Mouse (Mus musculus) adrenal gland, postnatal 14 days (tissue): Measurements from ENCODE around the gene Mmd2. TPM values are rescaled to one million over a fixed set of nuclear protein-coding genes. Genes with fewer than 3 reads are reported as not detected.
A peak's percentile ranks its signal among the peaks of the same experiment; 100 is the strongest.

ENCODE experiments used
- DNase-seq: peaks from one replicate; pipeline ENCODE4 v3.0.0; 2021; ENCODE audit warnings: mixed read lengths
- long read RNA-seq, 2 experiments: library from polyadenylated mRNA; stranded (forward); transcript quantifications; one replicate each; pipeline ENCODE4 v2.0.0; 2021
- total RNA-seq: library from RNA; stranded (reverse); gene quantifications from 2 replicates; pipeline ENCODE4 v1.2.3, GENCODE M21; 2021

Gene Mmd2
- 39.2 and 59.5 TPM in 2 replicates for total RNA-seq
- long read RNA-seq, experiment 1, transcript Mmd2-201 (7 exons, 3,317 nt): major isoform, 118 of 146 reads
- long read RNA-seq, experiment 1, partial matches to known transcripts: 6 of 146 reads
- long read RNA-seq, experiment 1, other reads (novel, unspliced or antisense): 22 of 146 reads
- long read RNA-seq, experiment 2, transcript Mmd2-201 (7 exons, 3,317 nt): major isoform, 100 of 127 reads
- long read RNA-seq, experiment 2, partial matches to known transcripts: 13 of 127 reads
- long read RNA-seq, experiment 2, other reads (novel, unspliced or antisense): 14 of 127 reads

- DNase-seq: peak; percentile 39
Observed at GRCm38 (mm10) chr5:142608259-142608988, at the start of gene Mmd2. Gene Mmd2, minus strand, starts transcription at chr5:142608800.

- peak; percentile 37 for DNase-seq
Observed at GRCm38 (mm10) chr5:142652266-142652665, 43.7 kb upstream of the Mmd2 start.

DNA sequence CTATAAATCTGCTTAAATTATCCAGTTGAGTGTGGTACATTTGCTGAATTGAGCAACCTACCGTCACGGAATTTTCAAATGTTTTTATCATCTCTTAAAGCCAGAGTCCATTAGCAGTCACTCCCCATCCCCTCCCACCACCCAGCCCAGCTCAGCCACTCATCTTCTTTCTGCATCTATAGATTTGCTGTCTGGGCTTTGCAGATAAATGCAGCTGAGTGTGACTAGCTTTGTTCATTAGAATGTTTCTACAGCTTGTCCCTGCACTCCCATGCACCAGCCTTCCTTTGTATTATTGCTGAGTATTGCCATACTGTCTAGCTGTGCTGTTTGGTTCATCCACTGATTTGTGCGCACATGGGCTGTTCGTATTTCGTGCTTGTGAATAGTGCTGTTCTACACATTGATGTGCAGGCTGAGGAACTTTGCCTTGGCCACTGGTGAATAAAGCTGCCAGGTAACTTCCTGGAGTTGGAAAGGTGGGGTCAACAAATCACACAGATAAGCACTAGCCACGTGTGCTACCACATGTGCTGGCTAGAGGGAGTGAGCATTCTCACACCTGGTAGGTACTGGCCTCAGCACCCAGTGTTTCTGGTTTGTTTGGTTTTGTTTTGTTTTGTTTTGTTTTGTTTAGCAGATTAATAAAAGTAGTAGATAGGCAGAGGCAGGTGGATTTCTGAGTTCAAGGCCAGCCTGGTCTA lies 42.3 kb upstream of the Mmd2 start:
- no peak for DNase-seq

DNA sequence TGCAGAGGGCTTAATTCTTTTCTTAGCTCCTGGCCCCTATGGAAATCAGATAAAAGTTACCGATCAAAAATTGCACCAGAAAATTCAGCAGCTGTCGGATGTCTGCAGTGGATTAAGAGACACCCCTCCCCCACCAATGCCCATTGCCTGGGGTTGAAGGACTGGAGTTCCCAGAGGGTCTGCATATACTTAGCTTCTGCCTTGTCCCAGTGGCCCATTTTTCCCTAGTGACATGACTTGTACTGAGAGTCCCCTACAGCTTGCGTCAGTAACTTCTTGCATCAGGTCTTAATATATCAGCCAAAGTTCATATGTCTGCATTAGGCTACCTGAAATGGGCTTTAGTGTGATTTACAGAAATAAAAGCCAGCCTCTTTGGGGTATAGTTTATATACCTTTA lies 41.8 kb upstream of the Mmd2 start:
- DNase-seq: peak; percentile 49

GRCm38 (mm10) chr5:142649460-142650050 lies 41.0 kb upstream of the Mmd2 start:
- DNase-seq: no peak

DNA sequence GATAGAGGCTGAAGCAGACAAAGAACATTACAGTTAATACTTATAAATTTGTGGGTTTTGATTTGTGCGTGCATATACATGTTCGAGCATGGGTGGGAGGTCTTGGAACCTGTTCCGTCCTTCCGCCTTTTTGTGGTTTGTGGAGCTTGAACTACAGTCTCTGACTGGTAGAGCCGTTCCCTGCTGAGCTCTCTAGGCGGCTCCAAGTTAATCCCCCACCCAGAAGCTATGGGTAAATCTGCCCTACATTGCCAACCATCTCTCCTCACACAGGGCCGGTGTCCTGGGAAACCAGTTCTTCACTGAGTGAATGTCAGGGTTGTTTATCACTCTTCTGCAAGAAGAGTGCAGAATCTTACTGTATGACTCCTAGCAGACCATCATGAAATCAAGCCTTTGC lies 39.6 kb upstream of the Mmd2 start:
- DNase-seq: peak; percentile 14

GRCm38 (mm10) chr5:142641331-142642051 lies 32.9 kb upstream of the Mmd2 start:
- no peak for DNase-seq

- DNase-seq: no peak
Observed at GRCm38 (mm10) chr5:142640088-142640487, 31.5 kb upstream of the Mmd2 start.

- DNase-seq: no peak
Observed at GRCm38 (mm10) chr5:142637823-142638222, 29.2 kb upstream of the Mmd2 start.

- peak; percentile 25 for DNase-seq
Observed at GRCm38 (mm10) chr5:142630224-142630623, 21.6 kb upstream of the Mmd2 start.

DNA sequence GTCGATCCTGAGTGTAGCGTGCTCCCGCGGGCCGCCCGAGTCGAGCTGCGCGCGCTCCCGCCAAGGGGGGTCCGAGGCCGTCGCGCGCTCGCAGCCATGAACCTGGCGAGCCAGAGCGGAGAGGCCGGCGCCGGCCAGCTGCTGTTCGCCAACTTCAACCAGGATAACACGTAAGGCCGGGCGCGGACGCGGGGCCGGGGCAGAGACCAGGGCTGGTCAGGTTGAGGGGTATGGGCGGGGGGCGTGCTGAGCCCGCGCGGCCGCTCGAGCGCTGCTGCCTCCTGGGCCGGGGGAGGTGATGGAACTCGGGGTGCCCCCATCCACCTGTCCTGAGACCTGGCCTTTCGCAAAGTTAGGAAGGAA lies 21.0 kb upstream of the Mmd2 start:
- DNase-seq: no peak

DNA sequence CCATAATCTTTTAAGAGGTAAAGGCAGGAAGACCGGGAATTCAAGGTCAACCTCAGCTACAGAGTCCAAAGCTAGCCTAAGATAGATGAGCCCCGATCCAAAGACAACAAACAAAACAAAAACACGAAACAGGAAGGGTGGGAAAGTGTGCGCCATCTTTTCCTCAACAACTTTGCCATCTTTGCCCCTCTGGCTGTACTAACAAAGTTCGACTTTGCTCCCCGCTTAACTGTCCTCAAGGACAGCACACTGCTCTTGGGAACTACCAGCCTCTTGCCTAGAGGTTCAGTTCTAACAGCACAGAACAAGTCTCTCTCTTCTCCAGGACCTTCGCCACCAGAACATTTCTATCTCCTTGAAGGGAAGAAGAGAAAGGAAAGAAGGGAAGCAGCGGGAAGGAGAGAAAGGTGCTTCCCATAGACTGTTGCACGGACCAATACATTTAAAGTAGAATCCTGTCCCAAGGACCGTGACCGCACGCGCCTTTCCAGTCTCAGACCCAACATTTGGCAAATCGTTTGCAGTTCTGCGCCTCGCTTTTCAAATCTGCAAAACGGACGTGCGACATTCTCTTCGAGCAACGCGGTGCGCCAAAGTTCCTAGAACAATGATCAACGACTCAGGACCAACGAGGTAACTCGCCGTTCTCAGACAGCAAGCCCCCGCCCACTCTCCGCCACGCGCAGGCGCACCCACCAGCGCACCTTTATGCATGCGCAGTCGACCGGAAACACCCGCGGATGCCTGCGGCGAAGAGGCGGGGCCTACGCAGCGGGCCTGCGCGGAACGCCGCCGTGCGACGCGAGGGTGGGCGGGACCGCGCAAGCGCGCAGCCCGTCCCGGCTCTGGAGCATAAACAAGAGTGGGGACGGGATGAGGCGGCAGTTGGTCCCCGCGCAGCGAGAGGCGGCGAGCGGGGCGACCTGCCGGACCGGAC lies 20.4 kb upstream of the Mmd2 start:
- DNase-seq: peak; percentile 99

DNA sequence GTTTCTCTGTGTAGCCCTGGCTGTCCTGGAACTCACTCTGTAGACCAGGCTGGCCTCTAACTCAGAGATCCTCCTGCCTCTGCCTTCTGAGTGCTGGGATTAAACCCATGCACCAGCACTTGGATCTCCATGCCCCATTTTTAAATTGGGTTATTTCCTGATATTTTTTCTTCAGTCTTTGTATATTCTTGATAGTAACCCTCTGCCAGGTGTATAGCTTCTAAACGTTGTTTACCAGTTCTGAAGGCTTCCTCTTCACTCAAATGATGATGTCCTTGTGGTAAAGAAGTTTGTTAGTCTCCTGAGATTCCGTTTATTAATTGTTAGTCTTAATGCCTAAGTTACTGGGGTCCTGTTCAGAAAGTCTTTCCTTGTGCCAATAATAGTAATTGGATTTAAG lies 18.8 kb upstream of the Mmd2 start, which contains the start of gene Wipi2:
TSS of gene Wipi2 (plus strand) at position 301 of the 400 bp plus-strand sequence.
- DNase-seq: no peak

DNA sequence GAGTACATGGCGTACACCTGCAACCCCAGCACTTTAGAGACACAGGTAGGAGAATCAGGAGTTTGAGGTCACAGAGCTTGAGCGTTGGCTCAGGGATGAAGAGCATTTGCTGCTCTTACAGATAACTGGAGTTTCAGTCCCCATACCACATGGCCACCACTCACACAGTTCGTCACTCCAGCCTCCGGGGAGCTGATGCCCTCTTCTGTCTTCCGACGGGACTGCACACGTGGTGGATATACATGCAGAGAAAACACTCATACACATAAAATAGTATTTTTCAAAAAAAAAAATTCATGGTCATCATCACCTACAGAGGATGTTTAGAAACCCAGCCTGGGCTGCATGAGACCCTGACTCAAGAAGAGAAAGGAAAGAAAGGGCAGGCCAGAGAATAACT lies 14.5 kb upstream of the Mmd2 start:
- no peak for DNase-seq

- peak; percentile 65 for DNase-seq
Observed at GRCm38 (mm10) chr5:142622134-142622533, 13.5 kb upstream of the Mmd2 start.

DNA sequence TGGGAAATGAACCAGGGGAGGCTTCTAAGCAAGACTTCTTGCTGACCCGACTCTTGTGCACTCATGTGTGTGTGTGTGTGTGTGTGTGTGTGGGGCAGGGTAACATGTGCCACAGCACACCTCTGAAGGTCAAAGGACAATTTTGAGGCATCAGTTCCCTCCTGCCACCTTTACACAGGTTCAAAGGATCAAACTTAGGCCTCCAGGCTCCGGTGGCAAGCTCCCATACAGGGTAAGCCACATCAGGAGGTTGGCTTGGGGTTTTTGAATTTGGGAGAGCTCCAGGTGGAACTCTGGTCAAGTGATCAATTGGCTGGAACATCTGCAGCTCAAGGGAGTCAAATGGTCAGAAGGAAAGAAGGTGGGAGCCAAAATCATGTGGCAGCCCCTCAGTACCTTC lies 12.8 kb upstream of the Mmd2 start:
- DNase-seq: peak; percentile 54

GRCm38 (mm10) chr5:142619866-142620265 lies 11.3 kb upstream of the Mmd2 start:
- DNase-seq: peak; percentile 70

DNA sequence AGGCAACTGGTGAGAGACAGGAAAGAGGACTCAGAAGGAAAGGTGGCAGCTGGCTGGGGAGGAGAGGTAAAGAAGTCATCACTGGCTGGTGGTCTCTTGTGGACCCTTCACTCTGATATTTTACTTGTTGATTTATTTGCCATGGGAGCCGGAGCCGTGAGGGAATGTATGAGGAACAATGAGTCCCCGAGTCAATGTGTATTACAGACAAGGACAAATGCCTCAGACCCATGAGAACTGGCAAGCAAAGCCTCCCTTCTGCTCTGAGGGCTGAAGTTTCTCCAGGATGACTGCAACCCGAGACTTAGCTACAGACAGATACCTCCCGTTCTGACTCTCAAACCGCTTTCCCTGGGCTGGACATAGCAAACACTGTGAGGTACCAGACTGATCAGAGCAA lies 7.7 kb upstream of the Mmd2 start:
- peak; percentile 11 for DNase-seq

- no peak for DNase-seq
Observed at GRCm38 (mm10) chr5:142615638-142616037, 7.0 kb upstream of the Mmd2 start.

DNA sequence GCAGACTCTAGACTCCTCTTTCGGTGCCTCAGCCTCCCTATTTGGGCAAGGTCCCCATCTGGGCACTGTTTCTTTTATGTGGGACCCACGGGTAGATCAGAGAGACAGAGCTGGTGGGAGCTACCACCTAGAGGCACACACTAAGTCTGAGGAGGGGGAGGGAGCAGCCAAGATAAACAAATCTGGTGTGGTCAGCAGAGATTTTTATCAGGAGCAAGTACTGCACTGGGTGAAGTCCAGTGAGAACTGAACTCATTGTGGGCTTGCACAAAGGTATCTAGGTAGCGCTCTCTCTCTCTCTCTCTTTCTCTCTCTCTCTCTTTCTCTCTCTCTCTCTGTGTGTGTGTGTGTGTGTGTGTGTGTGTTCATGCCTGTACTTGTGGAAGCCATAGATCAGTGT lies 5.9 kb upstream of the Mmd2 start:
- no peak for DNase-seq

DNA sequence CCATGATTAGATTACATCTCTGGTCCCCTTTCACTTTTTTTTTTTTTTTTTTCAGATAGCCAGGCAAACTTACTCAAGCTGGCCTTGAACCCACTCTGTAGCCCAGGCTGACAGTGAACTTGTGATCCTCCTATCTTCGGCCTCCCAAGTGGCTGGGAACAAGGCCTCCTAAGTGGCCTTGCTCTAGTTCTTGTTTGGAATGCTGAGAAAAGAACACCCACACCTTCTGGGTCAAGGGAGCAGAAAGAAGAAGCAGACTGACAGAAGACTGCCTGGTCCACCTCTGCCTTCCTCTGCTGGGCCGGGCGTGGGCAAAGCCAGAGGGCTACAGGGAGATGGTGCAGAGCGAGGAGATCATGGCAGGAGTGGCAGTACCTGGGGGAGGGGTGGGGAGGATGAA lies 1.8 kb upstream of the Mmd2 start:
- DNase-seq: no peak
